Mouse (Mus musculus) urinary bladder, postnatal 36 days (tissue): ENCODE measurements at regions not wholly inside any gene's neighbourhood (a gene's known extent, or its start where the extent isn't known, plus 50 kb on each side); places are given as distances from the start of the nearest gene placed in this dataset.

Experiments
- DNase-seq, 2 experiments: peaks; one replicate each; pipeline ENCODE4 v3.0.0; 2022; ENCODE audit warnings: low spot score in 2 of 2, mixed read lengths in 1 of 2

DNA sequence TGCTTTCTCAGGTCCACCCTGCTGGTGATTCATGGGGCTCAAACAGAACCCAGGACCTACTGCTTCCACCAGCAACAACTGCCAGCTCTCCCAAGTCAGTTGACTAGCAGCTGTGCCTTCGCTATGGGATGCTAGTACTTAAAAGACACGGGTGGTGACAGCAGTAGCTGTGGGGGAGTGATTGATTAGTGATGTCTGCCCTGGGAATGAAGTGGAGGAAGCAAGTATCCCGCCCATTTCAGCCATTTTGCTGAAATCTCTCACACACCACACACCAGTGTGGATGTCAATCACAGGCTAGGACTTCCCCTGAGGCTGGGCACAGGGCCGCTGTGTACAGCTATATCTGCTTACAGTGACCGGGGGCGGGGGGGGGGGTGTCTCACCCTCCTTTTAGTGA, 153.2 kb downstream of the Matn1 start:
- no peak for DNase-seq

DNA sequence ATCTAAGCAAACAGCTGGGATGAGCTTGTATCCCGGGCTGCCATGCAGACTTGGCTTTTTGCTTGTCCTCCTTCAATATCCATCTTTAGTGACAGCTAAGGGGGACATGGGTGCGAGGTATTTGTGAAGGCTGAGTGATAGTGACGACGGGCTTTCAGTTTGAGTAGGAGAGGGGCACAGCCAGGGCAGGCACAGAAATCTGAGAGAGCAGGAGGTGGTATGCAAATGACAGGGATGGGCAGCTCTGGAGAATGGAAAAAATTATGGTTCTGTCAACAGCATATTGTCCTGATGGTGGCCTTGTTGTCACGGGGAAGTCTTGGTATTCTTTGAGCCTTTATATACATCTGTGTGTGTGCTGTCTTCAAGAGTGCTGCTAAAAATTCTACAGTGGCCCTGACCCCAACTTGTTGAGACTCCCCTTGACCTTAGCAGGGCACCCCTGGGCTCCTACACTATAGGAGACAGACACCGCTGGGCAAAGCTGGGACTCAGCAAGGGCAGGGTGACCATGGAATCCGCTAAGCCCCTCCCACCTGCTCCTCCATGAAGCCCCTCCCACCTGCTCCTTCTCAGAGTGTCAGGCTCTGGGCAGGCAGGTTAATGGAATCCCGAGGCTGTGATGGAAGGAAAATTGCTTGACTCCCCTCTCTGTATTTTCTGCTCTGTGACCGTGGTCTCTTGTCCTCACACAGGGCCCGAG, 156.1 kb downstream of the Matn1 start:
- no peak for DNase-seq

DNA sequence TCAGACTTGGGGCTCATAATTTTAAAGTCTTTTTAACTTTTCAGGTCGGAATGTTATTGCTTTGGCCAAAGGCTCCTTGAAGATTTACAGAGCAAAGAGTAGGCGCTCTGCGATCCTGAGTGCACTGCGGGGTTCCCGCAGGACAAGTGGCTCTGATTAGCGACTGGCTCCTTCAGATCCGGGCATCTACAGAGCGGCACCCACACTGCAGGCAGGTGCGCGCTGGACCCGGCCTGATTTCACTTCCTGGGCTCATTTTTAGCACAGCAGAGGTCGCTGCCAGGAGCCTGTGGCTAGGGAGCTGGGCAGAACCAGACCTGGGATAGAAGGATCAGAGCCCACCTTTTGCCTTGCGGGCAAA, 156.6 kb downstream of the Matn1 start:
- DNase-seq: no peak

DNA sequence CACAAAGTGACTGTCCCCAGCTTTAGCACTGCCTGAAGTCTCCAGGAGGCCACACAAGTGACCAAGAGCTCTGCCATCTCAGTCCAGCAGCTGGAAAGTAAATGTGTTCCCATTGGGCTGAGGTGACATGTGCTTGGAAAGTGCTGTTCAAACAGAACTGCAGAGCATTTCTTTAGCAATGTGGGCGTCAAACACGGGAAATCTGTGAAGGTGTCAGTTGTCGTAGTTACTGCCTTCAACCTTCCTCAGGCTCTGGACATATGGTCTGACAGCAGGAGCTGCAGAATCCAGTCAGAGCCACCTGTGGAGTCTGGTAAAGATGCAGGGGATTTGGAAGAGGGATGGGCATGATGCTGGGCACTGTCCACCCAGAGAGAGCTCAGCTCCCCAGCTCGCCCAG, 158.0 kb downstream of the Matn1 start:
- DNase-seq: no peak

DNA sequence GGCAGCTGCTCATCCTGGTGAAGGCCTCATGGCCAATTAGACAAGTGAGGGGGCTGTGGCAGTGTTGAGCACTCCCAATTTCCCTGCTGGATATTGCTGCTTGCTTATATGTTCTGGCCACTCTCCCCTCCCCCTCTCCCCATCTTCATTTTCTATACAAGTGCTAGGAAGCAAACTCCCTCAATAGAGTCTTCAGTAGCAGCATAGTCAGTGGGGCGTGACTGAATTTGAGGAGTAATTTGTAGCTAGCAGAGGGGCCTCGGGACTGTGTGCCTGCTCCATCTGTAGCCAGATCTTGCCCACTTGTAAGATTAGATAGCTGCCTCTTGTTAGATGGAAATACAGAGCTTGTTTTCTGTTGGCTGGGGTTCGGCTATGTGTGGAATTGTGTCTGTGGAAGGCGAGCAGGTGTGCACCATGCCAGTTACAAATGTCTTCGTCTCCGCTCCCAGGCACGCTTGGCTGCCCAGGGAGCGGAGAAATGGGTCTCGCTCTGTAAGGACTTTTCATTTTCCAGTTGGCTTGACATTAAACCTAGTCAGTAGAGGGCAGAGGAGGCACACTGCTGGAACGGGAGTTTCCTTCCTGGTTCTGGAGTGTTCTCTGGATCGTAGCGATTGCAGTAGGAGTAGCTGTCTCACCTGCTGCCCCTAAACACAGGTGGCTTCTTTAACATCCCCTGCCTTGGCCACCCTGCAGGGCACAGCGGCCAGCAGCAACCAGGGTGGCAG, 163.1 kb downstream of the Matn1 start:
- no peak for DNase-seq

DNA sequence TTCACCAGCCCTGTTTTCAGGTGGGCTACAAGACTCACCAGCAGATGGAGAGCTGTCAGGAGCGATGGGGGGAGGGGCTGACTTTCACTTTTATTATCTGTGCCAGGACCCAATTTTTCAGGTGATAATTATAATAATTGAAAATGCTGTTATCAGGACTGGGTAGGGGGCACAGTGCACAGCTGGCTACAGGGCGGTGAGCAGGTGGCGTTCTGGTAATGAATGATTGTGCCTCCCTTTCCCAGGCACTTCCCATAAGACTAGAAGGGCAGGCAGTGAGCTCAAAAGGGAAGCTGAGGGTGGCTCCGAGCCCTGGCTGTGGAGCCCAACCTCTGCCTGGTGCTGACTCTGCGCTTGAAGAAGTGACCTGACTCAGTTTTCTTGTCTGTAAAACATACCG, 168.4 kb downstream of the Matn1 start:
- no peak for DNase-seq

DNA sequence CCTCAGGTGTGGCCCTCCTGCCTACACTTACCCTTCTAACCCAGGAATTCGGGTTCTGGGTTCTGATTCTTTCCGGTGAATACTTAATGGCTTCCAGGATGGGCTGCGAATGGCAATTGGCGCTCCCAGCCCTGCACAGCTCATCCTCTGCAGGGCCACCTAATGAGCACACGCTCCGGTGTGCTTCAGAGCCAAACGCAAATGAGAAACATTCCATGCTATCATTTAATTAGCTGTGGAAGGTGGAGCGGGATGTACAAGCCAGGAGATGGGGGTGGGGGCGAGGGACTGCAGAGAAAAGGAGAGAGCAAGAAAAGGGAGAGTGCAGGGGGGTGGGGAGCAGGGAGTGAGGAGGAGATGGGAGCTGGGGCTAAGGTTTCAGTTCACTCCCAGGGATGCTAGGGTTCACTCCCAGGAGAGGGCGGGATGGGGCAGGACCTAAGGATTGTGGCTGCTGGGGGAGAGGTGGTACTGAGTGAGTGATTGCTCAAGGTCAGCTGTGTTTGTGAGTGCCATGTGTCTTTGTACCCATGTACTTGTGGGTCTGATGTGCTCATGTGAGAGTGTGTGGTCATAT, 169.6 kb downstream of the Matn1 start:
- DNase-seq: no peak

DNA sequence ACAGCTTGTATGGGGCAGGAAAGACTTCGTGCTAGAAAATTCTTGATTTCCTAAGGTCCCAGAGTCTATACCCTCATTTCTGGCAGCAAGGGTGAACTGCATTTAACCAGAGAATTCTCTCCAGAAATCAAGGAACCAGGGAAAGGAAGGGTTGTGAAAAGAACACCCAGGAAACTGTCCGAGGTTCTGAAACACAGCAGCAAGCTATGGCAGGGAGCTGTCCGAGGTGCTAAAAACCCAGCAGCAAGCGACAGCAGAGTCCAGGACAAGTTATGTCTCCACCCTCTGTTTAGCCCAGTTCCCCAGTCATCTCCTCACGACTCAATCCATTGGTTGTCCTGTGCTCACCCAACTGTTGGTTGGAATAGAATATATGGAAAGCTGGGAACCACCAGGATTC, 171.1 kb downstream of the Matn1 start:
- peak; percentile 65 to 75 for DNase-seq

DNA sequence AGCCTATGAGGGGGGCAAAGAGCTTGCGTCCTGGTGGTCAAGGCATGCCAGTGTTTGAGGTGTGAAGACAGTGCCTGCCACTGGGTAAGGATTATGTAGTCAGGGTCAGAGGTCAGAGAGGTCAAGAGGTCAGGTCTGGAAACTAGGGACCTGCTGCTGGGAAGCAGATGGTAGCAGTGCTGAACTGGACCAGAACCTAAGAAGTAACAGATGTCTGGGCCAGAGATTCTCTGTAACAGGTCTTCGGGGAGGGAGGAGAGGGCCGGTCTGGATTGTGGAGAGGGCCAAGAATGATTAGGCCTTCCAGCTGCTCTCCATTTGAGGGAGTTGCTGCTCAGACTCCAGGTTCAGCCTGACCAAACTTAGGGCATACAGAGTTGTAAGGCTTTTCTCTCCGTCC, 174.4 kb downstream of the Matn1 start:
- DNase-seq: no peak

DNA sequence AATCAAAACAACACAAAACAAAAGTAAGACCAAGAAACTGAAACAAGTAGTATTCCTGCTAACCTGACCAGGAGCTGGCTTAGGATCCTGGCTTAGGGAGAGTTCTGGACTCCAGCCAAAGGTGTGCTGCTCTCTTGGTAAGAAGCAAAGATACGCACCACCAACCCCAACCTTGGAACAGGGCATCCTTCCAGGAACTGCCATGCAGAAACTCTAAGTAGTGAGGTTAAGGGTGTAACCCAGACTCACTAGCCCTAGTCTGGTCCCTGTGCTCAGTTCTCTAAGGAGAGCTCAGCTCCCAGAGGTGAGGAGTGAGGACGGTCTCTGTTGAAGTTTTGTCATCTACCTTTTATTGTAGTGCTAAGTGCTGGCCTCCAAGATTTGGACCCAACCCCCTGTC, 175.4 kb downstream of the Matn1 start:
- no peak for DNase-seq

DNA sequence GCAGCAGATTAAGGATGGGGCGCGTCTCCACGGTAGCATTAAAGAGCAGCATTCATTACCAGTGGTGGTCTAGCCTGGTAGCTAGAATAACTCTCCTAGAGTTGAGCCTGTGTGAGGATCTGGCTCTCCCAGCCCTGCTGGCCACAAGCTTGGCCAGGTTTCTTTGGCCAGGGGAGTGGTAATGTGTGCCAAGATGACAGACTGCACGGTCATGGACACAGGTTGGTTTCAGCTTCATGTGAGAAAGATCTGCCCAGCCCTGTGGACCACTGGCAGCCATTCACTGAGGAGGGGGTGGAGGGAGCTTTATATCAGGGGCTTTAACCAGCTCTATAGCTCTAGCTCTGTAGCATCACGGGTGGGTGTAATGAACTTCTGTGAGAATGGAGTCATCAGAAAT, 176.5 kb downstream of the Matn1 start:
- DNase-seq: no peak

DNA sequence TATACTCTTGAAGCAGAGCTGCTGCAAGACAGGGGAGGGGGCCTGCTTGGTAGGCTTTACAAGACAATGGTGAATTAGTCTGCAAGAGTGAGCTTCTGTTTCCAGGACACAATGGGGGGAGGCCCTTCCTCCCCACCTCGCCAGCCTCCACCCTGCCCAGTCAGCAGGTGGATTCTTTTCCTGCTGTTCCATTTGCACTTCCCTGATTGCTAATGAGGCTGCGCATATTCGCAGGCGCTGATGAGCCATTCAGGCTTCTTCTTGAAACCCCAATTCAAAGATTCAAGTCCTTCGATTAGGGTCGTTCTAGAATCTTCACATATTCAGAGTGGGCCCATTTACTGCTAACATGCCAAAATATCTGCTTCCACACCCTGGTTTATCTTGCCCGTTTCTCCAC, 181.8 kb downstream of the Matn1 start:
- DNase-seq: no peak

DNA sequence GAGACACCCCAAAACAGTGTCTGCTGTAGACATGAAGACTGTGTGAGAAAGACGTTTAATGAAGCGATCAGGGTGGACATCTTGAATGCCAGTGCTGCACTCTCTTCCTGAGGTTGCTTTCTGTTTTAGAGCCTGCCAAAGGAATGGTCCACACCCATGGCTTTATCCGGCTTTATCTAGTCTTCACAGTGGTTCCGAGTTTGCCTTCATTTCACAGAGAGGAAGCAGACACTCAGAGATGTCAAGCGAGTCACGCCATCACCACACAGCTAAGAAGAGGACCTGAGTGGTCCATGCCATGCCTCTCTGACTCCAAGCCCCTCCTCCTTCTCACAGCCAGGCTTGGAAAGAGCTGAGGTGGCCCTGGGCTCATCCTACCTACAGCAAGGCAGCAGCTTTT, 182.7 kb downstream of the Matn1 start:
- no peak for DNase-seq

DNA sequence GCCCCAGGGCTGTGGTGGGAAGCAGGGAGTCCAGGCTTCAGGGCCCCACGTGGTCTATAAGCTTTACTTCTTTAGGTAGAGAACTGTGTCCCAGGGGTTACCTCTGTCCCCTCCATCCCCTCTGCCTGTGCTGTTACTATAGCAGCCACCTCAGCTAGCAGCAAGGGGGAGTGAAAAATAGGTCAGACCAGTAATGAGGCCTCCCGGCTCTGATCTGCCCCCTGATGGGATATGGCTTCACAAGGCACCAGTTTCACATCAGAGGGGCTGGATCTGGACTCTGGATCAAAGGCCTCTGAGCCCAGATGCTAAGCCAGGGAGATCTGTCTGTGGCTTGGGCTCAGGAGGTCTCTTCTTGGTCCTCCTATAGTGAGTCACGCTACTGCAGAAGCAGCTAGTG, 184.5 kb downstream of the Matn1 start:
- no peak for DNase-seq

DNA sequence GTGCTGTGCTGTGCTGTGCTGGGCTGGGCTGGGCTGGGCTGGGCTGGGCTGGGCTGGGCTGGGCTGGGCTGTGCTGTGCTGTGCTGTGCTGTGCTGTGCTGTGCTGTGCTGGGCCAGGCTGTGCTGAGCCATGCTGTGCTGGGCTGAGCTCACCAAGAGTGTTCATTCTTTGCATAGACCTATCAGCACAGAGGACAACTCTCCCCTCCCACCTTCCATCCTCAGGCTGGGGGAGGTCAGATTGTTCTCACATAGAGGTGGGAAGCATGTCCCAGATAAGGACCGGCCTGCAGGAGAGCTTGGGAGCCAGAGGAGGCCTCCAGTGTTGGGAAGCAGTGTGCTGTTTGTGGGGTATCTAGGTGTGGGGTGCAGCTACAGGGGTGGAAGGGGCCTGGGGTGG, 188.0 kb downstream of the Matn1 start:
- DNase-seq: no peak

DNA sequence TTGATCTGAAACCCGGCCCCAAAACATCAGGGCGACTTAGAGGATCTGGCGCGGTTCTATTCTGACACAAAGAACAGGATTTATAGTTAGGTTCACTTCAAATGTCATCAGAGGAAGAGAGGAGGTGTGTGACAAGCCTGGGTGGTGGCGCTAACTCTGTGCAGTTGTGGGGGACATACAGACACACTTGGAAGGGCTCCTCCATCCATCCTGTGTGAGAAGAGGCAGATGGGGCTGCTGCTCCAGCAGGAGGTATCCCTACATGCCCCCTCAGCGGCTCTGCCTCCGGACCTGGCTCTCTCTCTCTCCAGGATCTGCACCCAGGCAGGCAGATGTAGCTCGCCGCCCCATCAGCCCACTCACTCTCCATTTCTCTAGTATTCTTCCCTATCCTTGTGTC, 188.6 kb downstream of the Matn1 start:
- no peak for DNase-seq

DNA sequence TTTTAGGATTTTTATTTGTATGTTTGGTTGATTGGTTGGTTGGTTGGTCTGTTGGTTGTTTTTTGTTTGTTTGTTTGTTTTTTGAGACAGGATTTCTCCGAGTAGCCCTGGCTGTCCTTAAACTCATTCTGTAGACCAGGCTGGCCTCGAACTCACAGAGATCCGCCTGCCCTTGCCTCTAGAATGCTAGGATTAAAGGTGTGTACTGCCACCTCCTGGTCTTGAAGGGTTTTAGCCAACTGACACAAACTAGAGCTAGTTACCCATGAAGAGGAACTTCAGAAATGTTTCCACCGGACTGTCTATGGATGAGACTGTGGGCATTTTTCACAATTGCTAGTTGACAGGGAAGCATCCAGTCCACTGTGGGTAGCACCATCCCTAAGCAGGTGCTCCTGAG, 191.7 kb downstream of the Matn1 start:
- DNase-seq: no peak

DNA sequence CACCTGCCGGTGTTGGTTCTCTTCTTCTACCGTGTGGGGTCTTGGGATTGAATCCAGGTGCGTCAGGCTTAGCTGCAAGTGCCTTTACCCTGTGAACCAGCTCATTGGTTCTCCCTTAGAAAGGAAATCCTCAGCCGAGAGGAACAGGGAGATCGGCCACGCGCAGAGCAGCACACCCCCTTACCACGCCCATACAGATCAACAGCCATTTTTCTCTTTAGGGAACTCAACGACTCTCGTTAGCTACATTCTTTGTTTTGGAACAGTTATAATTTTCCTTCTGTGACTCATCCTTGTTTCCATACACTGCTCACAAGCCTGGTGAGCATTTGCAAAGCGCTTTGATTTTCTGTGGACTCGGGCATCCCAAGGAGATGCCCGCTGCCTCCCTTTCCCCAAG, 194.7 kb downstream of the Matn1 start:
- no peak for DNase-seq

DNA sequence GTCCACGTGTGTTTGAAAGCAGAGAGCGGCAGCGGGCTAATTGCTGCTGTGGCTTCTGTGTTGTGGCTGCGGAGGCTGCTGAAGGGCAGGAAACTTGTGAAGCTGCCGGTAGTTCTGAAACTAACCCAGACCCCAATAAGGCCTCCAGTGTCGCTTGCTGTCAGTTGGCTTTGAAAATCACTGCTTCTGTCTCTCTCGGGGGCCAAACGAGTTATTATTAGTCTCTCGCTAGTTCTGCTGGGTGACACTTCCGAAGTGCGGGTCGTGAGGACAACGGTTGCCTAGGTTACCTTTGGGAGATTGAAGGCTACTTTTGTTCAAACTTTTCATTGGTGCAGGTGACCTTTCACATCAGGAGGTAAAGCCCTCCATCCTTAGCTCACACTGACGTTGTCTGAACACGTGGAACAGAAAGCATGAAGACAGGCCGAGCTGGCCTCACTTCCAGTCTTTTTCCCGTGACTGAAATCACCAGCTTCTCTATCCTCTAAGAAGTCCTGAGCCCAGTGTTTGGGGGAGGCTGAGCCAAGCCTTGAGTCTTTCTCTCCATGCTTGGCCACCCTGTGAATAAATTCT, 197.8 kb downstream of the Matn1 start:
- no peak for DNase-seq

DNA sequence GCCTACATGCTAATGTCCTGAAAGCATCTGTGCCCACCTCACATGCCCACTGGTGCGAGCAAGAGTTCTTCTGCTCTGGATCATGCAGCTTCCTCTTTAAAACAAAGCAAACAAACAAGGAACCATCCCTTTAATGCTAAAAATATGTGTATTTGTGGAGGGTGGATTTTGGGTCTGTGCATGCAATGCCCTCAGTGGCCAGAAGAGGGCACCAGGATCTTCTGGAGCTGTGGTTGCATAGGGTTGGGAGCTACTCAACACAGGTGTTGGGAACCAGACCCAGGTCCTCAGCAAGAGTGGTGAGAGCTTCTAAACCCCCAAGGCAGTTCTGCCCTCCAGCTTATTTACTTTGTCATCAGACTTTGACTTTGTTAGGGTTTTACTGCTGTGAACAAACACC, 201.3 kb downstream of the Matn1 start:
- DNase-seq: no peak

DNA sequence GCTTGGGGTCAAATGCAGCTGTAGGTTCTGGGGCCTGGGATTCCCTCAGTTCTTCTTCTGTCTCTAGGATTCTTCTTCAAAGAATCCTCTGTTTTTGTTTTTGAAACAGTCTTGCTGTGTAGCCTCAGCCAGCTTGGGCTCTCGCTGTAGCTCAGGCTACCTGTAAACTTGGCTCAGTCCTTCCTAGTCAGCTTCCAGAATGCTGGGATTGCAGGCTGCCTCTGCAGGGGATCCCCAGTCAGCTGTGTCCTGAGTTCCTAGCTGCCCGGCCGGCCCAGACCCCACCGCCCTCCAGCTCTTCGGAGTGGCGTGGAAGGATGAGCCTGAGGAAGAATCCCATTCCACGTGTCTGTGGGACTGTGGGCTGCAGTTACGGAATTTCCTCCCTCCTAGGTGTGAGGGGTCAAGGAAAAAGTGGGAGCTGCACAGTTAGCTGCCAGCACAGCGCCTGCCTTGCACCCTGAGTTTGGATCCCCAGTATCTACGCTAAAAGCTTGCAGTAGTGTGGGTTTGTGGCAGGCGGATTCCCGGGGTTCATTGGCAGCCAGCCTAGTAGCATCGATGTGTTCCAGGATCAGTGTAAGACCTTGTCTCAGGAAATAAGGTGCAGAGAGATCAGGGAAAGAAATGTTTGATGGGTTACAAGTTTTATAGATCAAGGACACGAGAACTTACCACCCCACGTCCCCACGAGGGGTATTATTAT, 204.0 kb downstream of the Matn1 start:
- no peak for DNase-seq

DNA sequence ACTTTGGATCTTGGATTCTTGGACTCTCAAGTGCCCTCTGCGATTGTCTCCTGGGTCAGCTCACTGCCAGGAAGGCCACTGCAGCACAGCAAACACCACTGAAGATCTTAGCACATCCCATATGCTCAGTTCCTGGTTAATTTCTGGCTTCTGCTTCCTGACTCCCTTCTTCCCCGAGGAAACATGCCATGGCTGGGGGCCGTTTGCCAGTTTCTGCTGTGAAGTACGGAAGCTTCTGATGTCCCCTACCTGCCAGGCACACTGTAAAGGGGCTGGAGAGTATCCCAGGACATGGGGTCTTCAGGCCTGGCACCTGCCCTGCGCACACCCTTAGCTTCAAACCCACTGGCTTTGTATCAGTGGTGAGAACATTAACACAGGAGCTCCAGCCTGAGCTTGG, 205.3 kb downstream of the Matn1 start:
- no peak for DNase-seq

DNA sequence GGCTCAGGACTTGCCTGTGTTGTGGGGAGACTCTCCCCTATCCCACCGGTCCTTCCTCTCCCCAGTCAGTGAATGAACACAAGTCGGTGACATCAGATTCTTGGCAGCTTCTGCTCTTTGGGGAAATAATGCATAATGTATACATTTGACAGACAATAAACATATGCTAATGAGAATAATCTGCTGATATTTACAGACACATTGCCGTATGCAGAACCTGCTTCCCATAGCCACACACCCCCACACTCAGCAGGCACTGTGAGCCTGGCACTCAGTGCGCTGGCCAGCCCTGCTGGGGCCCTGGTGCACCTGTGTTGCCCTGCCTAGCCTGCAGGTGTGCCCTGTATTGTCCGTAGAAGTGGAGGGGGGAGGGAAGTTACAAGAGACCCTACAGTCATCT, 215.5 kb downstream of the Matn1 start:
- DNase-seq: no peak
